In genomic region chr5:25609911-25610310, GRCm38 (mm10) we compare ENCODE assay signal across 10 mouse cellular contexts.
A peak's percentile ranks its signal among the peaks of the same experiment; 100 is the strongest.
DNase-seq lines count a peak whose midpoint lies in the region; ATAC-seq lines count a peak whose summit lies in the region.
"Had no signal": no experiment of that assay in that cellular context is flagged by ENCODE, and none has a peak within 500 bp of the region (broad histone marks: within the 10 kb centered on the region; RNA-seq: fewer than 3 reads in every experiment).

No protein-coding gene starts in this region.

- H3K9me3 ChIP-seq in midbrain, embryonic 12.5 days = no peaks in the 10 kb centered on the region

- H3K27me3 ChIP-seq in midbrain, embryonic 12.5 days = no peaks in the 10 kb centered on the region
- H3K27me3 ChIP-seq: Patski had no signal

- no peak overlapping the region for H3K4me2 ChIP-seq in midbrain, embryonic 12.5 days (replicated peaks)

- 17% methylated on average over 9 of the region's 9 CpGs for WGBS in midbrain, embryonic 12.5 days

- no peak overlapping the region; the same call in 1 of the 2 replicates for H3K27ac ChIP-seq in midbrain, embryonic 12.5 days (replicated peaks)

- DNase-seq in MN1 (ENCODE audit: low spot score) = peak; percentile 61
- DNase-seq in cerebellum, adult 8-10 months = peak; percentile 42
- DNase-seq in frontal cortex, postnatal 36 days (ENCODE audit: low spot score in 2 of 2) = peak; percentile 51 to 74
- DNase-seq in heart, postnatal 4 days = no peak
- DNase-seq in heart, postnatal 10 days = no peak
- DNase-seq in adrenal gland, postnatal 14 days = no peak

- no peak overlapping the region for H3K4me3 ChIP-seq in midbrain, embryonic 12.5 days
- H3K4me3 ChIP-seq: erythroblast, embryonic 14.5 days had no signal

- intact Hi-C loops in heart, postnatal 10 days (cut with DNase I) = no loop called here

- 0 out of 2 replicates have a peak, but pooled peaks cover 3% of the 10 kb centered on the region for H3K4me1 ChIP-seq in midbrain, embryonic 12.5 days

- no peaks in the 10 kb centered on the region for H3K36me3 ChIP-seq in midbrain, embryonic 12.5 days

- ATAC-seq in midbrain, embryonic 12.5 days (ENCODE audit: low FRiP score, low read depth) = peak; percentile 70; the same call in 1 of the 2 replicates
- no peak for ATAC-seq in granulocyte monocyte progenitor cell, adult 5-6 weeks (replicated peaks; ENCODE audit: poor library complexity, severe bottlenecking)
- ATAC-seq: Patski had no signal

- no peak overlapping the region for H3K9ac ChIP-seq in midbrain, embryonic 12.5 days (replicated peaks)

Comparison
In these comparisons a context has a peak if more than half of its experiments do, and no peak if none do; other contexts are left out.
1. DNase-seq: peak in MN1 (single experiment), cerebellum, adult 8-10 months (single experiment) and frontal cortex, postnatal 36 days (2 of 2); none in heart, postnatal 4 days (single experiment), heart, postnatal 10 days (0 of 2) and adrenal gland, postnatal 14 days (single experiment).